Mouse (Mus musculus): Measurements from ENCODE around the gene Cacna1f. TPM values are rescaled to one million over a fixed set of nuclear protein-coding genes. Genes with fewer than 3 reads are reported as not detected.

Gene Cacna1f
- polyA plus RNA-seq, 1 experiment from 2014 or later, result 0.35 TPM

DNA sequence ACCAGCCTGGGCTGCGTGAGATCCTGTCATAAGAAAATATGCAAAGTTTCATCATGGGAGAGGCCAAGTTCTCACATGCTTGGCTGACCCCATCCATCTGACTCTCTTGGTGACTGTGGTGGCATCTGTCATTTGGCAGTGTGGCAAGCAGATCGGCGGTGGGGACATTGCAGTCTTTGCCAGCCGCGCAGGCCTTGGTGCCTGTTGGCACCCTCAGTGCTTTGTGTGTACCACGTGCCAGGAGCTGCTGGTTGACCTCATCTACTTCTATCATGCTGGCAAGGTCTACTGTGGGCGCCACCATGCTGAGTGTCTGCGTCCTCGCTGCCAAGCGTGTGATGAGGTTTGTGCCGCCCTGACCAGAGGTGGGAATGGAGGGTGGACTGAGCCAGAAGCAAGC lies 57.9 kb downstream of the Cacna1f start:
- no peaks in the 10 kb centered on the region for H3K27me3 ChIP-seq (replicated peaks)
- no peak overlapping the region for H3K9ac ChIP-seq (replicated peaks)
- no peak overlapping the region for H3K4me3 ChIP-seq (replicated peaks)
- WGBS, result 91% methylated on average over 11 of the region's 11 CpGs
- no peak overlapping the region for H3K4me2 ChIP-seq
- no peak for ATAC-seq (ENCODE audit: low FRiP score)
- no peaks in the 10 kb centered on the region for H3K4me1 ChIP-seq
- H3K36me3 ChIP-seq, result no peaks in the 10 kb centered on the region
- H3K27ac ChIP-seq (replicated peaks), result no peak overlapping the region
- no peaks in the 10 kb centered on the region for H3K9me3 ChIP-seq (replicated peaks)

DNA sequence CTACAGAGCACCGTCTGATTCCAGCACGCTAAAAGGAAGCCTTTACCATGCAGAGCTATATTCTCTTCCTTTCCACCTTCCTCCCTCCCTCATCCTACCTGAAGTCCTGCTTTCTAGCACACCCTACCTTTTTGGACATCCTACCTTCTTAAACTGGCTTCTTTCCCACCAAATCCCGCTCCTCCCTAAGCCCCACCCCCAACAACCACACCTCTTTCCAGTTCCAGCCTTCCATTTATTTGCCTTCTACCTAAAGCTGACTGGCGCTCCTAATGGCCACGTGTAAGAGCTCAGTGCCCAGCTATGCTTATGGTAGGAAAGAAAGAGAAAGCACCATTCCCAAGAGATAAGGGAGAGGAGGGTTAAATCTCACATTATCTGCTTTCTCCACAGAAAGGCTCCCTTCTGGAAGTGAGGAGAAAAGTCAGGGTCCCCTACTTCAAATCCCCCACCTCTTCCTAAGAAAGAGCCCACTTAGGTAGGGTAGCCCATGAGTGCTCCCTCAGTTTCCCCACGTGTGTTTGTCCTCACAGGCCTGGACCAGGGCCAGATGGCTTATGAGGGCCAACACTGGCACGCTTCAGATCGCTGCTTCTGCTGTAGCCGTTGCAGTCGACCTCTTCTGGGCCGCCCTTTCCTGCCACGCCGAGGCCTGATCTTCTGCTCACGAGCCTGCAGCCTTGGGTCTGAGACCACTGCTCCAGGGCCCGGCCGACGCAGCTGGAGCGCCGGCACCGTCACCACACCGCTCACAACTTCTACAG lies 59.0 kb downstream of the Cacna1f start:
- 82% methylated on average over 21 of the region's 21 CpGs for WGBS
- no peak for ATAC-seq (ENCODE audit: low FRiP score)

DNA sequence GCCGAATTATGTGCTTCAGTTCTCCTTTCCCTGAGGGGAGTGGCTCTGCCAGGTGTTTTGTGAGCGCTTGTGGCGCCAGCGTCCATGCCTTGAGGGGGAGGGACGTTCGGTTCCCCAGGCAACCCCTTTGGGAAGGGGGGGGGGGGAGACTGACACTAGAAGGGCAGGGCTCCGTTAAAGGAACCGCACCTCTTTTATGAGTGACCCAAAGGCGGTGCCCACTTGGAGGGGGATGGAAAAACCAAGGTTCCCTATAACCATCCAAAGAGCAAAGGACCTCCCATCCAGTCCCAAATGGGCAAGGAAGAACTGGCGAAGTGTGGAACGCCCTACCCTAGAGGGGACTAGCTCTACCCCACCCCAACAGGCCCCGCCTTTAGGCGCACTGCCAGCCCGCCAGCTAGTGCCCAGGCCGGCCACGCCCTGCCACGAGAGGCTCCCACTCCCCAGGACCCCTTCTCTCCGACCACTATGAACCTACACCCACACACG lies 63.6 kb downstream of the Cacna1f start:
- no peaks in the 10 kb centered on the region for H3K27me3 ChIP-seq (replicated peaks)
- peak overlapping the region; percentile 35 for H3K4me3 ChIP-seq (replicated peaks)
- H3K4me2 ChIP-seq, result peak overlapping the region; percentile 55
- H3K27ac ChIP-seq (replicated peaks), result no peak overlapping the region
- H3K36me3 ChIP-seq, result no peaks in the 10 kb centered on the region
- no peak overlapping the region for H3K9ac ChIP-seq (replicated peaks)
- 0 out of 2 replicates have a peak, but pooled peaks have one; percentile 36 for ATAC-seq (ENCODE audit: low FRiP score)
- H3K9me3 ChIP-seq (replicated peaks), result no peaks in the 10 kb centered on the region
- WGBS, result 24% methylated on average over 19 of the region's 19 CpGs
- peaks cover 3% of the 10 kb centered on the region for H3K4me1 ChIP-seq

More for the DNA sequence above, 59.0 kb downstream of the Cacna1f start:
- H3K36me3 ChIP-seq, result no peaks in the 10 kb centered on the region
- no peak overlapping the region for H3K9ac ChIP-seq (replicated peaks)
- no peaks in the 10 kb centered on the region for H3K27me3 ChIP-seq (replicated peaks)
- no peak overlapping the region for H3K4me3 ChIP-seq (replicated peaks)
- H3K27ac ChIP-seq (replicated peaks), result no peak overlapping the region
- H3K4me1 ChIP-seq, result no peaks in the 10 kb centered on the region
- H3K4me2 ChIP-seq, result no peak overlapping the region
- H3K9me3 ChIP-seq (replicated peaks), result no peaks in the 10 kb centered on the region

DNA sequence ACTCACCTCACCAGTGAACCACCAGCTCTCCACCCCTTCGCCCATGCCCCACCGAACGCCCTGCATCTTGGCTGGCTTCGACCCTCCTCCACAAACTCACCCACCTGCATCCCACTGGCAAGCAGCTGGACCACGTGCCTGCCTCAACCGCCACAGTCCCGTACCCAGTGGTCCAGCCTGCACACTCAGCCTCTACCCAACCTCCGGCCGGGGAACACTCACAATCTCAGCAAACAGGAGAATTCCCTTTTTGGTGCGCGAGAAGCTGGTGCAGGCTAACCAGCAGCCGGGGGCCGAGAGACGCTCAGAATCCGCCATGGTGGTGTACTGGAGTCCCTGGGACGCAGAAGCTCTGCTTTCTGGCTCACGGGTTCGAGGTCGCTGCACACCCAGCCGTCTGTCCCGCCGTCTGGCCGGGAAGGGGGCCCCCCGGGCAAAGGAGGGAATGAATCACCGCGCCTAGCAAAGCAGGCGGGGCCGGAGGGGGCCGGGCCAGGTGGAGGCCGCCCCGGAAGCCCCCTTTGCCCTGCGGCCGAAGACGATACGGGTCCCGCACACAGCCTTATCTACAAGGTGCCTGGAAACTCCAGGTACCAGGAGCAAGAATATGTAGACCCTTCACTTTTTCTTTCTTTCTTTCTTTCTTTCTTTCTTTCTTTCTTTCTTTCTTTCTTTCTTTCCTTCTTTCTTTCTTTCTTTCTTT lies 64.2 kb downstream of the Cacna1f start, which contains the start of gene Plp2:
Gene Plp2, minus strand, starts transcription at position 470 of the 703 bp plus-strand sequence.
- Histone ChIP-seq H3K4me1 (peaks cover 3% of the 10 kb centered on the region), H3K27ac (replicated peaks) (no peak within 1 kb of the TSS), H3K4me2 (peak within 1 kb of the TSS; percentile 55), H3K9ac (replicated peaks) (0 out of 2 replicates have a peak within 1 kb of the TSS, but pooled peaks have one; percentile 17), H3K9me3 (replicated peaks) (no peaks in the 10 kb centered on the region), H3K36me3 (no peaks in the 10 kb centered on the region), H3K27me3 (replicated peaks) (no peaks in the 10 kb centered on the region), H3K4me3 (replicated peaks) (peak within 1 kb of the TSS; percentile 35)
- 0 out of 2 replicates have a peak, but pooled peaks have one; percentile 40 for ATAC-seq (ENCODE audit: low FRiP score)
- 27% methylated on average over 31 of the region's 36 CpGs for WGBS

DNA sequence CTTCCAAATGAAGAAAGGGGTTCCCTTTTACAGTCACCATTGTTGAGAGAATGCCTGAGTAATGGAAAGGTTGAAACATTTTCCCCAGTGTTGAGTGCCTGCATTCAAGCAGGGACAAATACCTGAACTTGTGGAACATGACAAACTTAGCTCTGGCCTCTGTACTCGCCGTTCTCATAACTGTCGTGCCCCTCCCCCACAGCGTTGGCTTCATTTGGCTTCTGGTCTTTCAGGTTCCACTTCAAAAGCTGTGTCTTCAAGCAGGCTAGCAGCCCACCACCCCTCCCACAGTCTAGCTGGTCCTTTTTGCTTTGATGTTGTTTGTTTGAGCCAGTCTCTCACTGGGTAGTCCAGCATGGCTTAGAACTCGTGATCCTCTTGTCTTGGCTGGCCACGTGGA lies 65.9 kb downstream of the Cacna1f start:
- WGBS, result 47% methylated on average over 6 of the region's 6 CpGs
- H3K27ac ChIP-seq (replicated peaks), result no peak overlapping the region
- ATAC-seq (ENCODE audit: low FRiP score), result no peak

DNA sequence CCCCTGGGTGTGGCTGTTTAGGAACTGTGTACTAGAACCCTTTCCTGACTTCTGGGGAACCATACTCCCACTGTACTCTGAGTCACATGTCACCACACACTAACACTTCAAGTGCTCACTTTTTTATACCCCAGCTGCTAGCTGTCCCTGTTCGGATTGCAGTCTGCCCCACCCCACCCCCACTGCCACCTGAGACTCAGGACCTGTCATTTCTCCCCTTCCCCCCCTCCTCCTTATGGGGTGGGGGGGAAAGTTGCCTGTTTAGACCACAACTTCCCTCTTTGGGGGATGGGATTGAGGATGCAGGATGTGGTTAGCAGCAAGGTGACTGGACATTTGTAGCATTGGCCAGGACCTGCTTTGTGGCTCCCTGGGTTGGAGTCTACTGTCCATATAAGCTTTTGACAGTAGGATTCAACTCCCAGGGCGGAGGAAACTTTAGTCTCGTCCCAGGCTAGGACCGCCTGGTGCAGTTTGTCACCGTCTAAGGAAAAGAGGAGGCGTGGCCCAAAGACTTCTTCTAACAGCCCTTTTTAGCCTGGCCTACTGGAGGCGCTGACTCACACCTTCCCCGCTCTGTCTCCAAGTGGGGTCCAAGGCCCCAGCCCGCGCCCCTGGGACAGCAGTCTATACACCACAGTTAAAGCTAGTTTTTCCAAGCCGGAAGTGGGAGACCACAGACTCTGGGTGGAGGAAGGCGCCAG lies 66.8 kb downstream of the Cacna1f start:
- Histone ChIP-seq H3K36me3 (no peaks in the 10 kb centered on the region), H3K4me2 (peak overlapping the region; percentile 55), H3K4me1 (peaks cover 3% of the 10 kb centered on the region), H3K27me3 (replicated peaks) (no peaks in the 10 kb centered on the region), H3K9me3 (replicated peaks) (no peaks in the 10 kb centered on the region), H3K4me3 (replicated peaks) (no peak overlapping the region), H3K27ac (replicated peaks) (no peak overlapping the region), H3K9ac (replicated peaks) (no peak overlapping the region)
- ATAC-seq (ENCODE audit: low FRiP score), result no peak
- 45% methylated on average over 12 of the region's 12 CpGs for WGBS

More for the DNA sequence above, 65.9 kb downstream of the Cacna1f start:
- Histone ChIP-seq H3K4me1 (peaks cover 3% of the 10 kb centered on the region), H3K27me3 (replicated peaks) (no peaks in the 10 kb centered on the region), H3K9me3 (replicated peaks) (no peaks in the 10 kb centered on the region), H3K36me3 (no peaks in the 10 kb centered on the region), H3K4me2 (no peak overlapping the region), H3K9ac (replicated peaks) (no peak overlapping the region), H3K4me3 (replicated peaks) (no peak overlapping the region)

DNA sequence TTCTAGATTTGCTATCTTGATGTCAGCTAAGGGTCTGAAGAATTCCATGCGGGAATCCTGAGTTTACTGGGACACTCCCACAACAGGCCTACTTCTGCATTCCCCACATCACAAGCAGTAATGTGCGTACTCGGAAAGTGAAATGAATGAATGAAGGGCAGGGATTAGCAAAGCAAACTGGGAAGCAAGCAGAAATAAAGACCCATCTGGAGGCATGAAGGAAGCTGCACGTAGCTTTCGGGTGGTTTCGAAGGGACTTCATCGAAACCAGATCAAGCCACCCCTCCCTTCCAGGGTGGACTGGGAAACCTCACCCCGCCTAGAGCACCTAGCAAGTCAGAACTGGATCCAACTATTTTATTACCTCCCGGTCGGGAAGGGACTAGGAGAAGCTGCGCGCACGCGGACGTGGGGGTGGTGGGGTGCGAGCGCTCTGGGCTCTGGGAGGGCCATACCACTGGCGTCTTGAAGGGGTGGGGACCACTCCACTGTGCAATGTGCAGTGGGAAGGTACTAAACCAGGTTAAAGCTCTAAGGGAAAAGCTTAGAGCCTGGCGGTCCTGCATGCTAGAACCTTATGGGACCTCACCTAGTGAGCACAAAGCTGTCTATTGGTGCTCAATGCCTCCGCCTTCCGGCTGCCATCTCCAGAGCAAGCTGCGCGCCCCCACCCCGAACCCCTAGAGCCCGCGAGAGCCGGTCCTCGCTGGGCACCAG lies 67.6 kb downstream of the Cacna1f start:
- no peak overlapping the region for H3K9ac ChIP-seq (replicated peaks)
- ATAC-seq (ENCODE audit: low FRiP score), result peak; percentile 53; the same call in 1 of the 2 replicates
- no peak overlapping the region for H3K27ac ChIP-seq (replicated peaks)
- H3K4me1 ChIP-seq, result peaks cover 3% of the 10 kb centered on the region
- peak overlapping the region; percentile 55 for H3K4me2 ChIP-seq
- H3K36me3 ChIP-seq, result no peaks in the 10 kb centered on the region
- peak overlapping the region; percentile 25 for H3K4me3 ChIP-seq (replicated peaks)
- H3K27me3 ChIP-seq (replicated peaks), result no peaks in the 10 kb centered on the region
- H3K9me3 ChIP-seq (replicated peaks), result no peaks in the 10 kb centered on the region
- WGBS, result 32% methylated on average over 28 of the region's 28 CpGs

DNA sequence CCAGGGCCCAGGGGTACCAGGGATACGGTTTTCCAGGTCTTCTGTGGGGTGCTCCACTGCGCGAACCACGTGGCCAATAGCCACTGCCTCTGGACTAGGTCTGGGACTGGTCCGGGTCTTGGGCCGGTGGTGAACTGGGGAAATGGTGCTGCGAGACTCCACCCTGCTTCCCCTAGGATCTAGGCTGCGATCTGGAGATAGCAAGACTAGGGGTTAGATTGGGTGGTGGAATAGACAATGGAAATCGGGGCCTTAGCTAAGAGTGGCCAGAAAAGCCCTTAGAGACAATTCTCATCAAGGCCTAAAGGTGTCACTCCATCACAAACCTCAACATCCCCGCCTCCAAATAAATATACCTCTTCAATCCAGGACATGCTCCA lies 68.1 kb downstream of the Cacna1f start:
- Histone ChIP-seq H3K4me2 (peak overlapping the region; percentile 55), H3K4me3 (replicated peaks) (peak overlapping the region; percentile 25), H3K27me3 (replicated peaks) (no peaks in the 10 kb centered on the region), H3K4me1 (peaks cover 7% of the 10 kb centered on the region), H3K36me3 (no peaks in the 10 kb centered on the region), H3K9ac (replicated peaks) (no peak overlapping the region), H3K27ac (replicated peaks) (no peak overlapping the region), H3K9me3 (replicated peaks) (no peaks in the 10 kb centered on the region)
- WGBS, result 50% methylated on average over 10 of the region's 10 CpGs
- ATAC-seq (ENCODE audit: low FRiP score), result no peak

DNA sequence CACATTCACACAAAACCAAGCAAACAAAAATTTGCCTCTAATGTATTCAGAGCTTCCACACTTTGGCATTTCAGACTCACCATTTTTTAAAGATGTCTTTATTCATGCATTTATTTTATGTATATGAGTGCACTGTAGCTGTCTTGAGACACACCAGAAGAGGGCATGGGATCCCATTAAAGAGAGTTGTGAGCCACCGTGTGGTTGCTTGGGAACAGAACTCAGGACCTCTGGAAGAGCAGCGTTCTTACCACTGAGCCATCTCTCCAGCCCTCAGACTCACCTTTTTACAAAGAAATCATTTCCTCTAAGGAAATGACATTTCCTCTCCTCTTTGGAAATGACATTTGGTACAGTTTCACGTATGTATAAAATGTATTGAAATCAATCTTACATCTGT lies 72.1 kb downstream of the Cacna1f start:
- H3K4me2 ChIP-seq, result no peak overlapping the region
- peaks cover 7% of the 10 kb centered on the region; the same call in 1 of the 2 replicates for H3K4me1 ChIP-seq
- no peaks in the 10 kb centered on the region for H3K27me3 ChIP-seq (replicated peaks)
- no peak overlapping the region for H3K27ac ChIP-seq (replicated peaks)
- no peak overlapping the region for H3K4me3 ChIP-seq (replicated peaks)
- WGBS, result 52% methylated on average over 3 of the region's 3 CpGs
- no peak overlapping the region for H3K9ac ChIP-seq (replicated peaks)
- ATAC-seq (ENCODE audit: low FRiP score), result no peak
- H3K9me3 ChIP-seq (replicated peaks), result no peaks in the 10 kb centered on the region
- H3K36me3 ChIP-seq, result no peaks in the 10 kb centered on the region

DNA sequence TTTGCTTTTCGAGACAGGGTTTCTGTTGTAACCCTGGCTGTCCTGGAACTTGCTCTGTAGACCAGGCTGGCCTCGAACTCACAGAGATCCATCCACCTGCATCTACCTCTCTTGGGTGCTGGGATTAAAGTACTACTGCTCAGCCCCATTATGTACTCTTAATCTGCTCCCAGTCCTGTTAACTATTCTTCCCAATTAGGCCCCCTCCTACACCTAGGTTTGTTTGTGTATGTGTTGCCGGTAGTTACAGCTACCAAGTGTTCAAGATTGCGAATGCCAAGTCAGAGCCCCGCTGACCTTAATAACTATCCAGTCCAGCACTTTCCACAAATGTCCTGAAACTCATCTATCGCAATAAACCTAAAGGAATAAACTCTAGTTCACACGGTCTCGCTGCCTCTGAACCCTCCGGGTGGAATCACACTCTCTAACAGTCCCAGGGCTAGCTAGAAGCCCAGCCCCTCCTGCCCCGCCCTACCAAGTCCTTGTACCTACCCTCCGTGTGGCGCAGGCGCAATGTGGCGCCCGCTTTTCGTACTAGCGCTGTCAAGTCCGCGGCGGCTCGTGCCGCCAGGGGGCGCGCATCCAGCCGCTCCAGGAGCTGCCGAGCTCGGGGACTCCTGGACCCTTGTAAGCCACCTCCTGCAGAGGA lies 72.6 kb downstream of the Cacna1f start:
- peaks cover 7% of the 10 kb centered on the region; the same call in 1 of the 2 replicates for H3K4me1 ChIP-seq
- H3K36me3 ChIP-seq, result no peaks in the 10 kb centered on the region
- peak; percentile 92 for ATAC-seq (ENCODE audit: low FRiP score)
- H3K27me3 ChIP-seq (replicated peaks), result no peaks in the 10 kb centered on the region
- 21% methylated on average over 27 of the region's 27 CpGs for WGBS
- H3K9ac ChIP-seq (replicated peaks), result no peak overlapping the region
- H3K27ac ChIP-seq (replicated peaks), result no peak overlapping the region
- H3K4me2 ChIP-seq, result peak overlapping the region; percentile 55
- H3K4me3 ChIP-seq (replicated peaks), result peak overlapping the region; percentile 30
- no peaks in the 10 kb centered on the region for H3K9me3 ChIP-seq (replicated peaks)

Data from neural tube, embryonic 15.5 days (tissue).